Mouse (Mus musculus): ENCODE results near the gene Sec24b.

DNA sequence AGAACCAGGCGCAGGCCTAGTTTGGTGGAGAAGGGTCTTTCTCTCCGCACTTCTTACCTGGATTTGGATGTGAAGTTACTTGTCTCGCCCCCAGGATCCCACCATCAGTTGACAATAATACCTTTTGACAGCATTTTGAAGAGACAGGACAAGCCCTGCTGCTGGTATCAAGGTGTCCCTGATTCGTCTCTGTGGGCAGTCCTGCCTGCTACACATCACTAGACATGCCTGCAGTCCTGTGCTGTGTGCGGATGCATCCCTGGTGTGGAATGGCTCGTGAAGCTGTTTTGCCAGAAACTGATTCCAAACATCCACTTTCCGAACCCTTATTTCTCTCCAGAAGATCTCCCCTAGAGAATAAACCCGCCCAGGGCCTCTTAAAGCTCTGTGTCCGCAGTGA lies 26.1 kb upstream of the Sec24b start:
- TF ChIP-seq CTCF (IDR thresholded peaks at IDR 0.05; ENCODE audit: extremely low read depth, insufficient read depth, insufficient read length, insufficient replicate concordance) = no peak
- TF ChIP-seq POLR2A (IDR thresholded peaks at IDR 0.05; ENCODE audit: low read depth, low read length) = no peak

Data from spleen, adult 2 months (tissue).